Mouse (Mus musculus) Patski (cell line): ENCODE data around the gene Gpr161. TPM values are rescaled to one million over a fixed set of nuclear protein-coding genes. Genes with fewer than 3 reads are reported as not detected.
"Not testable (repeated sequence)": the region's sequence is repeated elsewhere in the genome, so short reads cannot be mapped to it uniquely, and the experiment has no call there.

Source experiments
- ATAC-seq: fragments of 100-300 bp; one replicate; pipeline ENCODE4 v1.8.0; 2021
- CTCF ChIA-PET: fragments of 350-600 bp; sonication (Branson Sonifier 250); formaldehyde crosslinking; loops from one replicate; lab custom pipeline; 2022; ENCODE audit warnings: inconsistent platforms; lab: Charles Lee
- POLR2A ChIA-PET: fragments of 350-600 bp; sonication (Branson Sonifier 250); formaldehyde crosslinking; loops from one replicate; lab custom pipeline; 2022; ENCODE audit warnings: antibody characterized with exemption, inconsistent platforms; lab: Charles Lee
- DNase-seq: peaks from one replicate; pipeline ENCODE4 v3.0.0-alpha.2; 2011; ENCODE audit warnings: low read depth, low spot score
- H3K27me3 ChIP-seq: fragments of 371-371 bp; one replicate; pipeline ENCODE4 v1.5.1; 2021
- CTCF ChIP-seq: fragments of 100-300 bp; IDR thresholded peaks from one replicate; pipeline ENCODE4 v1.5.1; 2021
- in situ Hi-C: fragments of 300-500 bp; cut with MboI; formaldehyde crosslinking; loops from 3 replicates; pipeline ENCODE4 v1.11.1; 2018; ENCODE audit warnings: low pct_unique_long_range_greater_than_20kb, mixed read lengths
- polyA plus RNA-seq: library from polyadenylated mRNA; unstranded; gene quantifications from one replicate; pipeline ENCODE4 v1.2.3, GENCODE M21; 2021

Gpr161 gene
- polyA plus RNA-seq, 1 experiment from 2014 or later: 13.5 TPM

- CTCF ChIA-PET: interaction anchor here (1.1 to 4.7 kb wide), 3 partner anchors 12 to 21 kb away, joined by 3 to 26 read pairs (median 20); no protein-coding TSS in a partner anchor
- no peak for DNase-seq
- TF ChIP-seq CTCF: no peak
- POLR2A ChIA-PET: no interaction called here
- H3K27me3 ChIP-seq: no peaks in the 10 kb centered on the region
- no peak for ATAC-seq
- in situ Hi-C loops: no loop called here
These were observed 8.8 kb downstream of the Gpr161 start for GRCm38 (mm10) chr1:165304341-165304740.

GRCm38 (mm10) chr1:165308180-165308579, 12.6 kb downstream of the Gpr161 start:
- no peaks in the 10 kb centered on the region for H3K27me3 ChIP-seq
- in situ Hi-C loops: no loop called here
- CTCF ChIA-PET: interaction anchor here (0.9 to 1.2 kb wide), 2 partner anchors 13 to 18 kb away, joined by 3 read pairs; no protein-coding TSS in a partner anchor
- DNase-seq: no peak
- no peak for ATAC-seq
- no peak for TF ChIP-seq CTCF
- POLR2A ChIA-PET: no interaction called here

- ChIA-PET CTCF (no interaction called here), POLR2A (no interaction called here)
- DNase-seq (no peak), ATAC-seq (no peak)
- no peak for TF ChIP-seq CTCF
- no peaks in the 10 kb centered on the region for H3K27me3 ChIP-seq
- in situ Hi-C loops: no loop called here
These were observed 20.8 kb downstream of the Gpr161 start for GRCm38 (mm10) chr1:165316361-165316760.

- in situ Hi-C loops: loop anchor here (5.0 kb wide), 1 partner anchor 68 kb away; no protein-coding TSS in a partner anchor
- CTCF ChIA-PET: interaction anchor here (0.6 to 3.0 kb wide), 8 partner anchors 8 to 65 kb away, joined by 3 to 20 read pairs (median 4); no protein-coding TSS in a partner anchor
- POLR2A ChIA-PET: no interaction called here
These were observed 24.7 kb downstream of the Gpr161 start for GRCm38 (mm10) chr1:165320141-165320934.

GRCm38 (mm10) chr1:165321393-165321861, 25.8 kb downstream of the Gpr161 start:
- DNase-seq: no peak
- ATAC-seq: no peak
- ChIA-PET CTCF (interaction anchor here (1.1 to 3.0 kb wide), 6 partner anchors 9 to 80 kb away, joined by 3 to 20 read pairs (median 4); no protein-coding TSS in a partner anchor), POLR2A (no interaction called here)
- in situ Hi-C loops: loop anchor here (5.0 kb wide), 1 partner anchor 69 kb away; no protein-coding TSS in a partner anchor
- no peak for TF ChIP-seq CTCF
- H3K27me3 ChIP-seq: no peaks in the 10 kb centered on the region

More at GRCm38 (mm10) chr1:165320141-165320934, 24.7 kb downstream of the Gpr161 start:
- peak; percentile 94 for TF ChIP-seq CTCF
- DNase-seq (no peak), ATAC-seq (peak; percentile 87)
- H3K27me3 ChIP-seq: no peaks in the 10 kb centered on the region

- H3K27me3 ChIP-seq: no peaks in the 10 kb centered on the region
- no peak for TF ChIP-seq CTCF
- ChIA-PET POLR2A (no interaction called here), CTCF (interaction anchor here (1.1 kb wide), 1 partner anchor 81 kb away, joined by 3 read pairs; no protein-coding TSS in a partner anchor)
- in situ Hi-C loops: loop anchor here (5.0 kb wide), 1 partner anchor 70 kb away; no protein-coding TSS in a partner anchor
- ATAC-seq: no peak
- DNase-seq: no peak
These were observed 26.3 kb downstream of the Gpr161 start for GRCm38 (mm10) chr1:165321891-165322290.

- H3K27me3 ChIP-seq: no peaks in the 10 kb centered on the region
- DNase-seq (no peak), ATAC-seq (no peak)
- in situ Hi-C loops: loop anchor here (5.0 kb wide), 1 partner anchor 71 kb away; no protein-coding TSS in a partner anchor
- ChIA-PET CTCF (no interaction called here), POLR2A (no interaction called here)
- no peak for TF ChIP-seq CTCF
These were observed 27.3 kb downstream of the Gpr161 start for GRCm38 (mm10) chr1:165322934-165323333.

- ChIA-PET CTCF (interaction anchor here (1.1 to 1.9 kb wide), 3 partner anchors 9 to 86 kb away, joined by 3 to 7 read pairs (median 3); no protein-coding TSS in a partner anchor), POLR2A (no interaction called here)
- in situ Hi-C loops: no loop called here
- DNase-seq: no peak
- ATAC-seq: no peak
- H3K27me3 ChIP-seq: no peaks in the 10 kb centered on the region
- no peak for TF ChIP-seq CTCF
These were observed 31.8 kb downstream of the Gpr161 start for GRCm38 (mm10) chr1:165327370-165327769.

- DNase-seq: no peak
- no peak for ATAC-seq
- no peaks in the 10 kb centered on the region for H3K27me3 ChIP-seq
- CTCF ChIA-PET: interaction anchor here (1.1 to 1.9 kb wide), 3 partner anchors 9 to 86 kb away, joined by 3 to 7 read pairs (median 3); no protein-coding TSS in a partner anchor
- in situ Hi-C loops: no loop called here
- TF ChIP-seq CTCF: no peak
- POLR2A ChIA-PET: no interaction called here
These were observed 32.2 kb downstream of the Gpr161 start for GRCm38 (mm10) chr1:165327831-165328230.

GRCm38 (mm10) chr1:165328384-165329289, 33.0 kb downstream of the Gpr161 start:
- in situ Hi-C loops: not testable (repeated sequence)
- POLR2A ChIA-PET: interaction anchor here (0.6 kb wide), 1 partner anchor 97 kb away, joined by 5 read pairs; no protein-coding TSS in a partner anchor

More at GRCm38 (mm10) chr1:165328384-165329289, 33.0 kb downstream of the Gpr161 start:
- DNase-seq, H3K27me3 ChIP-seq, ATAC-seq: not testable (repeated sequence)
- CTCF ChIA-PET: interaction anchor here (1.2 to 1.9 kb wide), 2 partner anchors 10 to 13 kb away, joined by 3 to 7 read pairs; no protein-coding TSS in a partner anchor
